Mouse (Mus musculus) lung, postnatal 25 days (tissue): ENCODE results near the gene Rae1.

Experiments used
- DNase-seq: peaks from one replicate; pipeline ENCODE4 v3.0.0; 2022; ENCODE audit warnings: low spot score

Gene Rae1

GRCm38 (mm10) chr2:173049817-173050216 is 49.9 kb downstream of the Rae1 start:
- DNase-seq, result no peak

- DNase-seq, result no peak
Measured at GRCm38 (mm10) chr2:173050604-173051382, 50.9 kb downstream of the Rae1 start.

- DNase-seq, result no peak
Measured at GRCm38 (mm10) chr2:173052881-173053280, 53.0 kb downstream of the Rae1 start.

- peak; percentile 36 for DNase-seq
Measured at GRCm38 (mm10) chr2:173053846-173054245, 53.9 kb downstream of the Rae1 start.

- DNase-seq, result no peak
Measured at GRCm38 (mm10) chr2:173056303-173056881, 56.5 kb downstream of the Rae1 start.

- DNase-seq, result no peak
Measured at GRCm38 (mm10) chr2:173056882-173057315, 57.0 kb downstream of the Rae1 start.

- DNase-seq, result no peak
Measured at GRCm38 (mm10) chr2:173057623-173058022, 57.7 kb downstream of the Rae1 start.

GRCm38 (mm10) chr2:173058263-173058662 is 58.3 kb downstream of the Rae1 start:
- DNase-seq, result no peak

GRCm38 (mm10) chr2:173060450-173060849 is 60.5 kb downstream of the Rae1 start:
- no peak for DNase-seq

GRCm38 (mm10) chr2:173061443-173062351 is 61.8 kb downstream of the Rae1 start:
- DNase-seq, result no peak

GRCm38 (mm10) chr2:173063219-173063618 is 63.3 kb downstream of the Rae1 start:
- no peak for DNase-seq

- DNase-seq, result no peak
Measured at GRCm38 (mm10) chr2:173064864-173065263, 64.9 kb downstream of the Rae1 start.
